Mouse (Mus musculus) cerebellum, postnatal 10 days (tissue): ENCODE results near the gene Vmn1r35.
"Not testable (repeated sequence)": the region's sequence is repeated elsewhere in the genome, so short reads cannot be mapped to it uniquely, and the experiment has no call there.

ENCODE experiments used
- DNase-seq, 2 experiments: peaks; one replicate each; pipeline ENCODE4 v3.0.0; 2021; ENCODE audit warnings: mixed read lengths in 2 of 2

The Vmn1r35 gene

DNA sequence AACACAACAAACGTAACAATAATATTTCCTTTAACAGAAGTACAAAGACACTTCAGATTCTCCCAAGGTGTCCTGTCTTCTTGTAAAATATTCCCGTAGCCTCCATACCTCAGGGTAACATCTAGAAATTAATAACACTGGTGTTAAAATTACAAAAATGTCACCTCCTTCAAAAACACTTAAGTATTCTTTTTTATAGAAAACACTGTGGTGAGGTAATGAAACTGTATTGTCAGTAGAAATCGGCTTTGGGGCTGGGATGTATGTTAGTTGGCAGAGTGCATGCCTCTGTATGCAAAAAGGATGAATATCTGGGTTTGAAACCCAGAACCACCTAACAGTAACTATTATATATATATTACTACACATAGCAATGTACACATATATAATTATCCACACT, at the start of gene Vmn1r35:
TSS of gene Vmn1r35 (minus strand) at position 101 of the 400 bp plus-strand sequence.
- no peak for DNase-seq

DNA sequence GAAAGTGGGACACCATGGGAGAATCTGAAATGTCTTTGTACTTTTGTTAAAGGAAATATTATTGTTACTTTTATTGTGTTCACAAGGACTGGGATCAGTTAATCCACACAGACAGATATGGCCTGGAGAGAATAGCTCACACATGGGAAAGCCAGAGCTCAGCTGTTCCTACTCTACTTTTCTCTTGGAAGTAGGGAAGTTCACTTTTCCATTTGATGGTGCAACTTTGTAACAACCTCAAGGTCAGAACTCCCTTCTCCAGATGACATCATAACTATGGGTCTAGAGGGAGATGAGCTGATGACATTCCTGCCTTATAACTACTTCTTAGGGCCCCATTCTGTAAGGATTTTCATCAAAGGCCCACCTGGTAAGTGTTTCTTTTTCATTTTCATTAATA, 43.4 kb upstream of the Vmn1r35 start, which contains the start of gene Vmn1r37:
TSS of gene Vmn1r37 (plus strand) at position 301 of the 400 bp plus-strand sequence.
- not testable (repeated sequence) for DNase-seq

DNA sequence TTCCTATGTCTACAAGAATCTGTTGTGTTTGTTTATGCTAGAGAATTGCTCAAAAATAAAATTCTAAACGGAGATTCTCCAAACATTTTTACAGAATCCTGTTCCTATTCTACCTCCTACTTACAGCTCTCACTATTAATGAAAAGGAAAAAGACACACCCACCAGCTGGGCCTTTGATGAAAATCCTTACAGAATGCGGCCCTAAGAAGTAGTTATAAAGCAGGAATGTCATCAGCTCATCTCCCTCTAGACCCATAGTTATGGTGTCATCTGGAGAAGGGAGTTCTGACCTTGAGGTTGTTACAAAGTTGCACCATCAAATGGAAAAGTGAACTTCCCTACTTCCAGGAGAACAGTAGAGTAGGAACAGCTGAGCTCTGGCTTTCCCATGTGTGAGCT, 33.4 kb upstream of the Vmn1r35 start, which contains the start of gene Vmn1r36:
TSS of gene Vmn1r36 (minus strand) at position 101 of the 400 bp plus-strand sequence.
- DNase-seq = not testable (repeated sequence)

DNA sequence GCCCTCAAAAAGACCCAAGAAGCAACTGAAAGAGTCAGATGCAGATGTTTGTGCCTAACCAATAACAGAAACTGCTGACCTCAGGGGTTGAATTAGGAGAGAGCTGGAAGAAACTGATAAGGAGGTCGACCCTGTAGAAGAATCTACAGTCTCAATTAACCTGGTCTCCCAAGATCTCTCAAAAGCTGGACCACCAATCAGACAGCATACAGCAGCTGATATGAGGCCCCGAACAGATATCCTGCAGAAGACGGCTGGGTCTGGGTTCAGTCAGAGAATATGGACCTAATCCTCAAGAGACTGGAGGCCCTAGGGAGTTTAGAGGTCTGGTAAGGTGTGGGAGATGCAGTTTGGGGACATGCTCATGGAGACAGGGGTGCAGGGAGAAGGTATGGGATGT, 28.1 kb upstream of the Vmn1r35 start:
- DNase-seq = no peak

DNA sequence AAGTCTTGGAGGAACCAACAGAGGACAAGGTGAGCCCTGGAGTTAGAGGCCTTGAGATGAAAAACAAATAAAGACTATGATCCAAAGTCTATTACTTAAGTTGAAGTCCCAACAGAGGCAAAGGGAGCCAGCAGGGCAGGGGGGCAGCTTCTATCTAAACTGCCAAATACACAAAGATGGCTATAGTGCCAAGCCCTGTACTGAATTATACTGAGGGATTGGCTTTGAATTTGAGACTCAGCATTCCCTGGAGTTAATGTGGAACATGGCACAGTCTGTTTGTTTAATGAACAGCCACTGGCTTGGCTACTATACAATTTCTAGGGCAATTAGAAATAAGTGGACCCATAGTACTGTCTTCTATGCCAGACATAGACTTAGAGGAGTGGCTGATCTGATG, 23.2 kb upstream of the Vmn1r35 start:
- no peak for DNase-seq

DNA sequence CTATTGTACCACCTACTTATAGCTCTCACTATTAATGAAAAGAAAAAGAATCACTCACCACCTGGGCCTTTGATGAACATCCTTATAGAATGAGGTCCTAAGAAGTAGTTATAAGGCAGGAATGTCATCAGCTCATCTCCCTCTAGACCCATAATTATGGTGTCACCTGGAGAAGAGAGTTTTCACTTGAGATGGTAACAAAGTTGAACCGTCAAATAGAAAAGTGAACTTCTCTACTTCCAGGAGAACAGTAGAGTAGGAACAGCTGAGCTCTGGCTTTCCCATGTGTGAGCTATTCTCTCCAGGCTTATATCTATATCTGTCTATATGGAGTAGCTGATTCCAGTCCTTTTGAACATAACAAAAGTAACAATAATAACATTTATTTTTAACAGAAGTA, 41.9 kb downstream of the Vmn1r35 start, which contains the start of gene Vmn1r34:
TSS of gene Vmn1r34 (minus strand) at position 101 of the 400 bp plus-strand sequence.
- no peak for DNase-seq
